Mouse (Mus musculus): Measurements from ENCODE around the gene Col26a1. TPM values are rescaled to one million over a fixed set of nuclear protein-coding genes. Genes with fewer than 3 reads are reported as not detected.

Col26a1 gene
- total and polyA plus RNA-seq, 3 experiments: 0.72 TPM; not detected in 2

DNA sequence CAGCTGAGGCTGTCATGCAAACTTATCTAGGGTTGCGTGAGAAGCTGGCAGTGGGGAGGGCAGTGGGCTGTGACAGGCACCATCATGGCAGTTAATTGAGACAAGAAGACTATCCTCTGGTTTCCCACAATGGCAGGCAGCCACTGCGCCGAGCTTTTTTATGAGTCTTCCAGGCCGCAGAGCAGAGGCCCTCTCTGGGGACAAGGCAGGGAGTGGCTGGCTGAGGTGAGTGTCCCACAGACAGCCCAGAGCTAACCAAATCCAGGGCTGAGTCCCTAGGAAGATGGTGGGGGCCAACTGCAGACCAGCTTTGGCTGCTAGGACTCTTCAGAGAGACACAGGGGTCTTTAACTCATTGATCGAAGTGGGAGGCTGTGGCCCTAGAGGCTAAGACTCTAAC lies 186.5 kb downstream of the Col26a1 start:
- no peak for TF ChIP-seq GABPA (IDR thresholded peaks at IDR 0.05; ENCODE audit: insufficient replicate concordance, low read depth, low read length)
- no peak for TF ChIP-seq RCOR1 (conservative IDR thresholded peaks at IDR 0.05; ENCODE audit: low read depth, low read length)
- no peak for TF ChIP-seq IRF4 (IDR thresholded peaks at IDR 0.05; ENCODE audit: low read depth, low read length)
- no peak for TF ChIP-seq PAX5 (IDR thresholded peaks at IDR 0.05; ENCODE audit: low read length)
- no peak for TF ChIP-seq USF2 (conservative IDR thresholded peaks at IDR 0.05; ENCODE audit: low read depth, low read length)
- no peak for TF ChIP-seq RAD21 (IDR thresholded peaks at IDR 0.05; ENCODE audit: low read depth, low read length)
- TF ChIP-seq ZMIZ1 (IDR thresholded peaks at IDR 0.05; ENCODE audit: low read depth, low read length): no peak
- no peak for TF ChIP-seq CHD1 (IDR thresholded peaks at IDR 0.05; ENCODE audit: low read depth, low read length)
- TF ChIP-seq SIN3A (IDR thresholded peaks at IDR 0.05; ENCODE audit: low read length): no peak
- TF ChIP-seq MEF2A (IDR thresholded peaks at IDR 0.05; ENCODE audit: borderline replicate concordance, low read depth, low read length): no peak
- Histone ChIP-seq H3K4me1 (ENCODE audit: control insufficient read depth in 1 of 2, insufficient read depth in 2 of 2) (peaks cover 0 to 10% of the 10 kb centered on the region in 2 experiments; a peak in 1 of 4 replicates), H3K9me3 (replicated peaks; ENCODE audit: low read length) (no peaks in the 10 kb centered on the region), H3K79me2 (replicated peaks; ENCODE audit: control insufficient read depth, extremely low read depth, insufficient read depth, poor library complexity, severe bottlenecking) (no peaks in the 10 kb centered on the region), H3K4me2 (ENCODE audit: insufficient read depth, low read depth, poor library complexity, severe bottlenecking) (no peak overlapping the region), H3K36me3 (replicated peaks in 1 of 2; ENCODE audit: control insufficient read depth in 1 of 2, insufficient read depth in 1 of 2, low read length in 1 of 2) (no peaks in the 10 kb centered on the region), H3K27ac (ENCODE audit: insufficient read depth, low read depth) (no peak overlapping the region), H3K27me3 (replicated peaks) (peaks cover 49% of the 10 kb centered on the region), H3K9ac (ENCODE audit: insufficient read depth, low read depth) (no peak overlapping the region), H3K4me3 (replicated peaks in 1 of 3; ENCODE audit: low read depth in 2 of 3, low read length in 2 of 3, poor library complexity in 1 of 3) (no peak overlapping the region)
- dilution Hi-C loops (cut with MboI; ENCODE audit: extremely low pct_ligation_motif_present, extremely low pct_unique_long_range_greater_than_20kb, low sequenced_read_pairs) (no loop called here), in situ Hi-C loops (cut with MboI; ENCODE audit: low pct_ligation_motif_present, low pct_unique_long_range_greater_than_20kb, low sequenced_read_pairs) (no loop called here)
- no peak for DNase-seq (ENCODE audit: extremely low read depth)

DNA sequence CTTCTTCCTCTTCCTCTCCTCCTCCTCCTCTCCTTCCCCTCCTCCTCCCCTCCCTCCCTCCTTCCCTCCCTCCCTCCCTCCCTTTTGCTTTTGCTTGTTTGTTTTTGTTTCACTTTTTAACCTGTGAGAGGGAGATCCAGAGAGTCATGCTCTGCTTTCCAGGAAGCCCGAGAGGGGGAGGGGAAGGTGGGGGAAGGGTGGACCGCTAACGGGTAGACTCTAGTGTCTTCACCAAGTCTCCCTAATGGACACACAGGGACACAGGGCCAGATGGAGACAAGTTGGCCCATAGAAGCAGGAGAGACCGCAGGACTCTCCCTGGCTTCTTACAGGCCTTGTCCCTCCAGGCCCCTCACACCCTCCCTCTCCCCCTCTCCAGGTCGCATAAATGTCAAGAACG lies 188.0 kb downstream of the Col26a1 start:
- in situ Hi-C loops (cut with MboI; ENCODE audit: low pct_ligation_motif_present, low pct_unique_long_range_greater_than_20kb, low sequenced_read_pairs) (no loop called here), dilution Hi-C loops (cut with MboI; ENCODE audit: extremely low pct_ligation_motif_present, extremely low pct_unique_long_range_greater_than_20kb, low sequenced_read_pairs) (no loop called here)
- H3K79me2 ChIP-seq (replicated peaks; ENCODE audit: control insufficient read depth, extremely low read depth, insufficient read depth, poor library complexity, severe bottlenecking): no peaks in the 10 kb centered on the region
- H3K9me3 ChIP-seq (replicated peaks; ENCODE audit: low read length): no peaks in the 10 kb centered on the region
- no peak for DNase-seq (ENCODE audit: extremely low read depth)
- TF ChIP-seq ZC3H11A (IDR thresholded peaks at IDR 0.05; ENCODE audit: low read depth, low read length): no peak
- TF ChIP-seq CHD2 (IDR thresholded peaks at IDR 0.05; ENCODE audit: low read length): peak; percentile 37; the same call in 1 of the 2 replicates
- H3K4me3 ChIP-seq (replicated peaks in 1 of 3; ENCODE audit: low read depth in 2 of 3, low read length in 2 of 3, poor library complexity in 1 of 3): no peak overlapping the region
- no peaks in the 10 kb centered on the region for H3K36me3 ChIP-seq (replicated peaks in 1 of 2; ENCODE audit: control insufficient read depth in 1 of 2, insufficient read depth in 1 of 2, low read length in 1 of 2)
- H3K27me3 ChIP-seq (replicated peaks): peaks cover 50% of the 10 kb centered on the region
- H3K4me1 ChIP-seq (ENCODE audit: control insufficient read depth in 1 of 2, insufficient read depth in 2 of 2): peaks cover 0 to 10% of the 10 kb centered on the region in 2 experiments; a peak in 1 of 4 replicates
- H3K9ac ChIP-seq (ENCODE audit: insufficient read depth, low read depth): no peak overlapping the region
- H3K4me2 ChIP-seq (ENCODE audit: insufficient read depth, low read depth, poor library complexity, severe bottlenecking): no peak overlapping the region
- H3K27ac ChIP-seq (ENCODE audit: insufficient read depth, low read depth): no peak overlapping the region

DNA sequence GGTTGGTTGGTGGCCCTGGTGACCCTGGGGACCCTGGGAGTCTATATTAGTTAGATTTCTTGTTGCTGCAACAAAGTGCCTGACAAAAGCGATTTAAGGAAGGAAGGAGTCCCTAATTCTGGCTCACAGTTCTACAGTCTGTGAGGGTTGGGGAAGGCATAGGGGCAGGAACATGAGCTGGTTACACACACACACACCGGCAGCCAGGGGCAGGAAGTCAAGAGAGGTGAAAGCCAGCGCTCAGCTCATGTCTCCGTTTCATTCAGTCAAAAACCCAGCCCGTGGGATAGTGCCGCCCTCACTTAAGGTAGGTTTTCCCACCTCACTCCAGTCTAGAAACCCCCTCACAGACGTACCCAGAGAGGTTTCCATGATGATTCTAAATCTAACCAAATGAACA lies 189.6 kb downstream of the Col26a1 start:
- Histone ChIP-seq H3K9ac (ENCODE audit: insufficient read depth, low read depth) (no peak overlapping the region), H3K79me2 (replicated peaks; ENCODE audit: control insufficient read depth, extremely low read depth, insufficient read depth, poor library complexity, severe bottlenecking) (no peaks in the 10 kb centered on the region), H3K36me3 (replicated peaks in 1 of 2; ENCODE audit: control insufficient read depth in 1 of 2, insufficient read depth in 1 of 2, low read length in 1 of 2) (no peaks in the 10 kb centered on the region), H3K27ac (ENCODE audit: insufficient read depth, low read depth) (no peak overlapping the region), H3K27me3 (replicated peaks) (peaks cover 64% of the 10 kb centered on the region), H3K9me3 (replicated peaks; ENCODE audit: low read length) (no peaks in the 10 kb centered on the region), H3K4me1 (ENCODE audit: control insufficient read depth in 1 of 2, insufficient read depth in 2 of 2) (peaks cover 0 to 6% of the 10 kb centered on the region in 2 experiments; a peak in 1 of 4 replicates), H3K4me2 (ENCODE audit: insufficient read depth, low read depth, poor library complexity, severe bottlenecking) (no peak overlapping the region), H3K4me3 (replicated peaks in 1 of 3; ENCODE audit: low read depth in 2 of 3, low read length in 2 of 3, poor library complexity in 1 of 3) (no peak overlapping the region)
- in situ Hi-C loops (cut with MboI; ENCODE audit: low pct_ligation_motif_present, low pct_unique_long_range_greater_than_20kb, low sequenced_read_pairs): no loop called here
- dilution Hi-C loops (cut with MboI; ENCODE audit: extremely low pct_ligation_motif_present, extremely low pct_unique_long_range_greater_than_20kb, low sequenced_read_pairs): no loop called here
- TF ChIP-seq HCFC1 (IDR thresholded peaks at IDR 0.05; ENCODE audit: low read depth, low read length): no peak
- no peak for TF ChIP-seq ZKSCAN1 (IDR thresholded peaks at IDR 0.05; ENCODE audit: borderline replicate concordance, low read depth, low read length)
- TF ChIP-seq POLR2A (IDR thresholded peaks at IDR 0.05; ENCODE audit: low read depth, low read length): no peak
- no peak for TF ChIP-seq GABPA (IDR thresholded peaks at IDR 0.05; ENCODE audit: insufficient replicate concordance, low read depth, low read length)
- no peak for TF ChIP-seq MAX (IDR thresholded peaks at IDR 0.05; ENCODE audit: low read length)
- no peak for TF ChIP-seq EP300 (IDR thresholded peaks at IDR 0.05; ENCODE audit: low read length)
- TF ChIP-seq ZMIZ1 (IDR thresholded peaks at IDR 0.05; ENCODE audit: low read depth, low read length): no peak
- no peak for TF ChIP-seq SIN3A (IDR thresholded peaks at IDR 0.05; ENCODE audit: low read length)
- TF ChIP-seq MAZ (IDR thresholded peaks at IDR 0.05; ENCODE audit: low read depth, low read length): no peak
- no peak for TF ChIP-seq ZC3H11A (IDR thresholded peaks at IDR 0.05; ENCODE audit: low read depth, low read length)
- no peak for TF ChIP-seq IRF4 (IDR thresholded peaks at IDR 0.05; ENCODE audit: low read depth, low read length)
- TF ChIP-seq SMC3 (IDR thresholded peaks at IDR 0.05; ENCODE audit: low read depth, low read length): no peak
- TF ChIP-seq ELF1 (IDR thresholded peaks at IDR 0.05; ENCODE audit: low read depth, low read length): no peak
- no peak for TF ChIP-seq PAX5 (IDR thresholded peaks at IDR 0.05; ENCODE audit: low read length)
- no peak for TF ChIP-seq MYC (IDR thresholded peaks at IDR 0.05; ENCODE audit: low read depth, low read length)
- no peak for DNase-seq (ENCODE audit: extremely low read depth)
